In genomic region chr13:109354017-109354416, GRCm38 (mm10) we compare ENCODE assay signal across 17 mouse cellular contexts.
"Had no signal": no experiment of that assay in that cellular context is flagged by ENCODE, and none has a peak within 500 bp of the region (broad histone marks: within the 10 kb centered on the region; RNA-seq: fewer than 3 reads in every experiment).

No protein-coding gene starts in this region.

- H3K9me3 ChIP-seq: limb, embryonic 12.5 days; limb, embryonic 15.5 days; midbrain, embryonic 12.5 days; midbrain, embryonic 15.5 days; neural tube, embryonic 12.5 days; neural tube, embryonic 15.5 days; stomach, embryonic 15.5 days had no signal

- DNase-seq: kidney, postnatal 14 days; kidney, postnatal 4 days; left cerebral cortex, postnatal 4 days; liver, postnatal 0 days; lung, embryonic 14.5 days; thymus, postnatal 25 days had no signal

- H3K4me2 ChIP-seq: limb, embryonic 12.5 days; limb, embryonic 15.5 days; liver, embryonic 11.5 days; lung, embryonic 14.5 days; midbrain, embryonic 12.5 days; midbrain, embryonic 15.5 days; neural tube, embryonic 12.5 days; neural tube, embryonic 15.5 days; stomach, embryonic 15.5 days had no signal

- H3K4me1 ChIP-seq: limb, embryonic 12.5 days; limb, embryonic 15.5 days; neural tube, embryonic 15.5 days; stomach, embryonic 15.5 days had no signal

- H3K27ac ChIP-seq: limb, embryonic 12.5 days; limb, embryonic 15.5 days; liver, embryonic 14.5 days; macrophage; midbrain, embryonic 12.5 days; midbrain, embryonic 15.5 days; neural tube, embryonic 12.5 days; neural tube, embryonic 15.5 days; stomach, embryonic 15.5 days had no signal

- H3K4me3 ChIP-seq: limb, embryonic 12.5 days; limb, embryonic 15.5 days; midbrain, embryonic 12.5 days; midbrain, embryonic 15.5 days; neural tube, embryonic 12.5 days; neural tube, embryonic 15.5 days; stomach, embryonic 15.5 days had no signal

- H3K9ac ChIP-seq: limb, embryonic 12.5 days; limb, embryonic 15.5 days; liver, embryonic 14.5 days; liver, postnatal 0 days; lung, embryonic 14.5 days; midbrain, embryonic 12.5 days; midbrain, embryonic 15.5 days; neural tube, embryonic 12.5 days; neural tube, embryonic 15.5 days; stomach, embryonic 15.5 days had no signal

- ATAC-seq: liver, postnatal 0 days; lung, postnatal 0 days; midbrain, embryonic 15.5 days had no signal

- H3K36me3 ChIP-seq: limb, embryonic 12.5 days; limb, embryonic 15.5 days; midbrain, embryonic 12.5 days; midbrain, embryonic 15.5 days; neural tube, embryonic 12.5 days; neural tube, embryonic 15.5 days; stomach, embryonic 15.5 days had no signal

- H3K27me3 ChIP-seq: limb, embryonic 12.5 days; limb, embryonic 15.5 days; midbrain, embryonic 12.5 days; midbrain, embryonic 15.5 days; neural tube, embryonic 12.5 days; neural tube, embryonic 15.5 days; stomach, embryonic 15.5 days had no signal
